Mouse (Mus musculus): Measurements from ENCODE around the gene Gpatch2.

Gpatch2 gene

DNA sequence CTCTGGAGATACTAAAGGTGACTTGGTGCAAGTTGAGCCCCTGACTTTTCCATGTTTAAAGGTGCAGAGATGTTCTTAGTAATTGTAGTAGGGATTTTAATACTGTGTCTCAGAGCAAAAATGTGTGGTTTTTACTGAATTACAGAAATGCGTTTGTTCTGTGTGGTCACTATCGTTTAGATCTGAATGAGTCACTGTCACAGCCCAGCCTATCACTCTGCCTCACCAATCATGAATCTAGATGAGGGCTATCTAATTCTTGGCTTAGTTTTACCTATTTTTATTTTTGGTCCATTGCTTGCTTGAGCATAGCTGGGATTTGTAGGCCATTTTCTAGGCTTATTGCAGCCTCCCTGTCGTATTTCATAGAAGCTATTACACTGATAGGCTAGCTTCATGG, 19.9 kb downstream of the Gpatch2 start:
- Histone ChIP-seq H3K36me3 (ENCODE audit: insufficient read depth, low read length) (peaks cover 35% of the 10 kb centered on the region), H3K4me1 (replicated peaks; ENCODE audit: low read depth, low read length) (peaks cover 13% of the 10 kb centered on the region), H3K27me3 (ENCODE audit: insufficient read depth, low read length) (no peaks in the 10 kb centered on the region), H3K9me3 (ENCODE audit: low read length) (no peaks in the 10 kb centered on the region), H3K4me3 (replicated peaks; ENCODE audit: low read length) (no peak overlapping the region)
- TF ChIP-seq NANOG (IDR thresholded peaks at IDR 0.05; ENCODE audit: borderline replicate concordance, low read length) (no peak), POU5F1 (IDR thresholded peaks at IDR 0.05; ENCODE audit: borderline replicate concordance, low read length) (no peak), CTCF (conservative IDR thresholded peaks at IDR 0.05; ENCODE audit: low read length) (no peak)

DNA sequence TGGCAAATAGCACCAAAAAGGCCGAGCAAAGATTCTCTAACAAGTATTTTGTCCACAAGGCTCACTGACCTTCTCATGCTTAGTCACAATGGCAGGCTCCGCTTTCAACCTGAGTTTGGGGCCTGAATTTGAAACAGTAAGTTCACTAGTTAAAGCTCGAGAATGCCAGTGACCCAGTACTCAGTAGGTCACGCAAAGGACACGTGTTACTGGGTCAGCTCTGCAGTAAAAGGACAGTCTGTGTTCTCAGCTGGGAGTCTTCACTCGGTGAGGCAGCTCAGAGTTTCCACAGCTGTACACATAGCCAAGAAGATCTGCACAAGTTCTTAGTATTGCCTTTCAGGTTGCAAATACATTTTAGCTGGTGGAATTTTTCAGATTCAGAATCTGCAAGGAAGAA, 21.0 kb downstream of the Gpatch2 start:
- Histone ChIP-seq H3K4me3 (replicated peaks; ENCODE audit: low read length) (no peak overlapping the region), H3K36me3 (ENCODE audit: insufficient read depth, low read length) (peaks cover 28% of the 10 kb centered on the region), H3K27me3 (ENCODE audit: insufficient read depth, low read length) (no peaks in the 10 kb centered on the region), H3K4me1 (replicated peaks; ENCODE audit: low read depth, low read length) (peaks cover 13% of the 10 kb centered on the region), H3K9me3 (ENCODE audit: low read length) (no peaks in the 10 kb centered on the region)
- TF ChIP-seq POU5F1 (IDR thresholded peaks at IDR 0.05; ENCODE audit: borderline replicate concordance, low read length) (no peak), NANOG (IDR thresholded peaks at IDR 0.05; ENCODE audit: borderline replicate concordance, low read length) (no peak), CTCF (conservative IDR thresholded peaks at IDR 0.05; ENCODE audit: low read length) (no peak)

GRCm38 (mm10) chr1:187238061-187238460, 22.8 kb downstream of the Gpatch2 start:
- H3K9me3 ChIP-seq (ENCODE audit: low read length): no peaks in the 10 kb centered on the region
- H3K27me3 ChIP-seq (ENCODE audit: insufficient read depth, low read length): no peaks in the 10 kb centered on the region
- H3K4me1 ChIP-seq (replicated peaks; ENCODE audit: low read depth, low read length): peaks cover 10% of the 10 kb centered on the region
- H3K4me3 ChIP-seq (replicated peaks; ENCODE audit: low read length): no peak overlapping the region
- H3K36me3 ChIP-seq (ENCODE audit: insufficient read depth, low read length): peaks cover 20% of the 10 kb centered on the region
- TF ChIP-seq NANOG (IDR thresholded peaks at IDR 0.05; ENCODE audit: borderline replicate concordance, low read length) (no peak), POU5F1 (IDR thresholded peaks at IDR 0.05; ENCODE audit: borderline replicate concordance, low read length) (no peak), CTCF (conservative IDR thresholded peaks at IDR 0.05; ENCODE audit: low read length) (no peak)

GRCm38 (mm10) chr1:187240304-187240703, 25.0 kb downstream of the Gpatch2 start:
- H3K4me1 ChIP-seq (replicated peaks; ENCODE audit: low read depth, low read length): no peaks in the 10 kb centered on the region
- TF ChIP-seq NANOG (IDR thresholded peaks at IDR 0.05; ENCODE audit: borderline replicate concordance, low read length) (no peak), POU5F1 (IDR thresholded peaks at IDR 0.05; ENCODE audit: borderline replicate concordance, low read length) (no peak), CTCF (conservative IDR thresholded peaks at IDR 0.05; ENCODE audit: low read length) (no peak)
- H3K9me3 ChIP-seq (ENCODE audit: low read length): no peaks in the 10 kb centered on the region
- H3K27me3 ChIP-seq (ENCODE audit: insufficient read depth, low read length): no peaks in the 10 kb centered on the region
- peaks cover 6% of the 10 kb centered on the region; the same call in 1 of the 2 replicates for H3K36me3 ChIP-seq (ENCODE audit: insufficient read depth, low read length)
- H3K4me3 ChIP-seq (replicated peaks; ENCODE audit: low read length): no peak overlapping the region

DNA sequence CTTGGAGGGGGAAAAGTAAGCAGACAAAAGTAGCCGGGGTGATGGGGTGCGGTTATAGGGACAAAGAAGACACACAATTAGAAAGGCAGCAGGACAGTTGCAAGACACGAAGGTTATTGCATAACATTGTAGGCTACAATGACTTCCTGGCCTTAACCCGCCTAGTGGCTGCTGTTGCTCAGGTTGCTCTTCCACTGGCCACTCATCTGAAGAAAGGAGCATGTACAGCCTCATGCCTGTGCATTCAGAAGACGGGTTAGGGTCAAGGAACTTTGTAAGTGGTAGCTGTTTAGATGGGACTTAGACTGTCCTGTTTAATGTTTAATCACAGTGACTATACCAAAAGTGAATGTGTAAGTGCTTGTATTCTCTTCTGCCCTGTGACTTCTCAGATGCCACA, 26.0 kb downstream of the Gpatch2 start:
- TF ChIP-seq POU5F1 (IDR thresholded peaks at IDR 0.05; ENCODE audit: borderline replicate concordance, low read length) (no peak), CTCF (conservative IDR thresholded peaks at IDR 0.05; ENCODE audit: low read length) (no peak), NANOG (IDR thresholded peaks at IDR 0.05; ENCODE audit: borderline replicate concordance, low read length) (no peak)
- H3K4me3 ChIP-seq (replicated peaks; ENCODE audit: low read length): no peak overlapping the region
- H3K4me1 ChIP-seq (replicated peaks; ENCODE audit: low read depth, low read length): no peaks in the 10 kb centered on the region
- H3K27me3 ChIP-seq (ENCODE audit: insufficient read depth, low read length): no peaks in the 10 kb centered on the region
- H3K9me3 ChIP-seq (ENCODE audit: low read length): no peaks in the 10 kb centered on the region
- peaks cover 2% of the 10 kb centered on the region for H3K36me3 ChIP-seq (ENCODE audit: insufficient read depth, low read length)

- no peaks in the 10 kb centered on the region for H3K4me1 ChIP-seq (replicated peaks; ENCODE audit: low read depth, low read length)
- peaks cover 3% of the 10 kb centered on the region; the same call in 1 of the 2 replicates for H3K36me3 ChIP-seq (ENCODE audit: insufficient read depth, low read length)
- no peaks in the 10 kb centered on the region for H3K27me3 ChIP-seq (ENCODE audit: insufficient read depth, low read length)
- H3K9me3 ChIP-seq (ENCODE audit: low read length): no peaks in the 10 kb centered on the region
- no peak overlapping the region for H3K4me3 ChIP-seq (replicated peaks; ENCODE audit: low read length)
- TF ChIP-seq POU5F1 (IDR thresholded peaks at IDR 0.05; ENCODE audit: borderline replicate concordance, low read length) (no peak), CTCF (conservative IDR thresholded peaks at IDR 0.05; ENCODE audit: low read length) (no peak), NANOG (IDR thresholded peaks at IDR 0.05; ENCODE audit: borderline replicate concordance, low read length) (no peak)
Observed at GRCm38 (mm10) chr1:187244734-187245133, 29.4 kb downstream of the Gpatch2 start.

GRCm38 (mm10) chr1:187250741-187251262, 35.5 kb downstream of the Gpatch2 start:
- Histone ChIP-seq H3K36me3 (ENCODE audit: insufficient read depth, low read length) (peaks cover 8% of the 10 kb centered on the region; the same call in 1 of the 2 replicates), H3K27me3 (ENCODE audit: insufficient read depth, low read length) (no peaks in the 10 kb centered on the region), H3K4me3 (replicated peaks; ENCODE audit: low read length) (no peak overlapping the region), H3K9me3 (ENCODE audit: low read length) (no peaks in the 10 kb centered on the region), H3K4me1 (replicated peaks; ENCODE audit: low read depth, low read length) (peaks cover 8% of the 10 kb centered on the region; the same call in 1 of the 2 replicates)
- TF ChIP-seq POU5F1 (IDR thresholded peaks at IDR 0.05; ENCODE audit: borderline replicate concordance, low read length) (no peak), NANOG (IDR thresholded peaks at IDR 0.05; ENCODE audit: borderline replicate concordance, low read length) (no peak), CTCF (conservative IDR thresholded peaks at IDR 0.05; ENCODE audit: low read length) (no peak)

DNA sequence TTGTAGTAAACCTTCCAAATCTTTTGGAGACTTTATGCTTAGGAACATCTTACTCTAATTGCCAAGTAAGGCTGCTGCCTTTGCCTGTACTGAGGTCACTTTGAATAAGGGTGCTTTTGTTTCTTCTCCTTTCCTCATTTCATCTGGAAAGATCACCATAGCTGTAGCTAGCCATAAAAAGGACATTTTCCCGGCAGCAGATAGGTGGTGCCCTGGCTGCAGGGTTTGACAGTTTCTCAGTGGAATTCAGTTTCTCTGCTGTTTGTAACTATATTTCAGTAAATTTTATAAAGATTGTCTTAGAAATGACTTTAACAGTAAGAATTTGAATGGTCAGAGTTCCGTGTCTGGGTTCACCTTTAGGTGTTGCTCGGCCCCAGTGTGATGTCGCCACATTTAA, 43.4 kb downstream of the Gpatch2 start:
- no peaks in the 10 kb centered on the region for H3K36me3 ChIP-seq (ENCODE audit: insufficient read depth, low read length)
- TF ChIP-seq NANOG (IDR thresholded peaks at IDR 0.05; ENCODE audit: borderline replicate concordance, low read length) (no peak), CTCF (conservative IDR thresholded peaks at IDR 0.05; ENCODE audit: low read length) (no peak), POU5F1 (IDR thresholded peaks at IDR 0.05; ENCODE audit: borderline replicate concordance, low read length) (no peak)
- 0 out of 2 replicates have a peak, but pooled peaks cover 4% of the 10 kb centered on the region for H3K4me1 ChIP-seq (replicated peaks; ENCODE audit: low read depth, low read length)

DNA sequence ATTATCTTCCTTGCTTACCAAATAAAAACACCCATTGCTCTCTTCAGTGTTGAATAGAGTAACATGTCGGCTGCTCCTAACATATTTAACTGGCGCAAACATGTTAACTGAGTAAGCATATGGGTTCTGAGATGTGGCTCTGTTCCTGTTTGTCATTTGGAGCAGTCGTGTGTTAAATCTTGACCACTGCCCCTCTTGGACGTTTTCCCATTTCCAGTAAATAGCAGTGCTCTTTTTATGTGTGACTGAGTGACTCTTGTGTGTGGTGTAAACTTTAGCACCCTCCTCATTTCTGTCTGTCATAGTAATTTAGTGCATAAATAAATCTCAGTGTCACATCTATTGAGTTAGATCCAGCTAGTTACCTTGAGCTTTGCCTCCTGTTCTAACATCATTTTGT, 52.3 kb downstream of the Gpatch2 start:
- TF ChIP-seq POU5F1 (IDR thresholded peaks at IDR 0.05; ENCODE audit: borderline replicate concordance, low read length) (no peak), CTCF (conservative IDR thresholded peaks at IDR 0.05; ENCODE audit: low read length) (no peak), NANOG (IDR thresholded peaks at IDR 0.05; ENCODE audit: borderline replicate concordance, low read length) (no peak)
- Histone ChIP-seq H3K27me3 (ENCODE audit: insufficient read depth, low read length) (no peaks in the 10 kb centered on the region), H3K4me1 (replicated peaks; ENCODE audit: low read depth, low read length) (peaks cover 17% of the 10 kb centered on the region), H3K4me3 (replicated peaks; ENCODE audit: low read length) (no peak overlapping the region), H3K9me3 (ENCODE audit: low read length) (no peaks in the 10 kb centered on the region), H3K36me3 (ENCODE audit: insufficient read depth, low read length) (no peaks in the 10 kb centered on the region)

More for the DNA sequence above, 43.4 kb downstream of the Gpatch2 start:
- Histone ChIP-seq H3K4me3 (replicated peaks; ENCODE audit: low read length) (no peak overlapping the region), H3K27me3 (ENCODE audit: insufficient read depth, low read length) (no peaks in the 10 kb centered on the region), H3K9me3 (ENCODE audit: low read length) (no peaks in the 10 kb centered on the region)
